Mouse (Mus musculus): Measurements from ENCODE around the gene Zdhhc14. TPM values are rescaled to one million over a fixed set of nuclear protein-coding genes. Genes with fewer than 3 reads are reported as not detected.

Gene Zdhhc14
- polyA plus RNA-seq, 1 experiment = 0.01 TPM

DNA sequence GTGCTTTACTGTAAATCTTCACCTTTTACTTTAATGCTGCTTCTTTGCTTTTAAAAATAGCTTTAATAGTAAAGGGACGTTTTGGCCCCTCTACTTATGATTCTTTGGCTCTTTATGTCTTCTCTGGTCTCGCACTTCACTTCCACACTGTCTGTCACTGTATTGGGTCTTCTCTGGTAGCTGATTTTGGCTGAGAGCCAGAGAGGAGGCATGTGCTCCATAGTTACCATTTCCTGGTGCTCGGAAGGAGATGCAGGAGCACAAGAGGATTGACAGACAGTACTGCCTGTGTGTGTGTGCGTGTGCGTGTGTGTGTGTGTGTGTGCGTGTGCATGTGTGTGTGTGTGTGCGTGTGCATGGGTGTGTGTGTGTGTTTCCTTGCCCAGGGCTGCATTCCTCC is 14.2 kb downstream of the Zdhhc14 start:
- TF ChIP-seq CEBPB (IDR thresholded peaks at IDR 0.05; ENCODE audit: low read depth) = no peak
- TF ChIP-seq MYOG (IDR thresholded peaks at IDR 0.05; ENCODE audit: control insufficient read depth, extremely low read depth, insufficient read length) = no peak
- TF ChIP-seq CTCF (IDR thresholded peaks at IDR 0.05; ENCODE audit: control insufficient read depth, insufficient read depth, insufficient read length) = no peak
- TF ChIP-seq MAX (IDR thresholded peaks at IDR 0.05) = no peak
- TF ChIP-seq MYOD1 (IDR thresholded peaks at IDR 0.05; ENCODE audit: control insufficient read depth, insufficient read length, low read depth) = no peak
- no peak for TF ChIP-seq FOSL1 (IDR thresholded peaks at IDR 0.05; ENCODE audit: insufficient read depth, low read length, poor library complexity, severe bottlenecking)
- TF ChIP-seq USF1 (IDR thresholded peaks at IDR 0.05; ENCODE audit: low read depth) = no peak
- H3K79me3 ChIP-seq (ENCODE audit: low read depth) = no peaks in the 10 kb centered on the region
- H3K4me3 ChIP-seq (ENCODE audit: insufficient read depth, poor library complexity, severe bottlenecking) = no peak overlapping the region
- peaks cover 43% of the 10 kb centered on the region for H3K27me3 ChIP-seq (ENCODE audit: control insufficient read depth, insufficient read depth, insufficient read length)
- no peaks in the 10 kb centered on the region for H3K36me3 ChIP-seq (ENCODE audit: control insufficient read depth, insufficient read depth)
- H3ac ChIP-seq (ENCODE audit: control insufficient read depth, insufficient read length, low read depth) = no peak overlapping the region
- H3K79me2 ChIP-seq (ENCODE audit: control insufficient read depth, insufficient read depth) = no peaks in the 10 kb centered on the region

- Histone ChIP-seq H3ac (ENCODE audit: control insufficient read depth, insufficient read length, low read depth) (no peak overlapping the region), H3K4me3 (ENCODE audit: insufficient read depth, poor library complexity, severe bottlenecking) (no peak overlapping the region), H3K79me3 (ENCODE audit: low read depth) (no peaks in the 10 kb centered on the region), H3K27me3 (ENCODE audit: control insufficient read depth, insufficient read depth, insufficient read length) (peaks cover 48% of the 10 kb centered on the region), H3K36me3 (ENCODE audit: control insufficient read depth, insufficient read depth) (no peaks in the 10 kb centered on the region), H3K79me2 (ENCODE audit: control insufficient read depth, insufficient read depth) (no peaks in the 10 kb centered on the region)
- no peak for TF ChIP-seq MYOG (IDR thresholded peaks at IDR 0.05; ENCODE audit: control insufficient read depth, extremely low read depth, insufficient read length)
- TF ChIP-seq MYOD1 (IDR thresholded peaks at IDR 0.05; ENCODE audit: control insufficient read depth, insufficient read length, low read depth) = no peak
- no peak for TF ChIP-seq CTCF (IDR thresholded peaks at IDR 0.05; ENCODE audit: control insufficient read depth, insufficient read depth, insufficient read length)
- TF ChIP-seq CEBPB (IDR thresholded peaks at IDR 0.05; ENCODE audit: low read depth) = no peak
- TF ChIP-seq FOSL1 (IDR thresholded peaks at IDR 0.05; ENCODE audit: insufficient read depth, low read length, poor library complexity, severe bottlenecking) = no peak
- TF ChIP-seq USF1 (IDR thresholded peaks at IDR 0.05; ENCODE audit: low read depth) = no peak
- no peak for TF ChIP-seq MAX (IDR thresholded peaks at IDR 0.05)
Measured at GRCm38 (mm10) chr17:5506988-5507387, 14.6 kb downstream of the Zdhhc14 start.

DNA sequence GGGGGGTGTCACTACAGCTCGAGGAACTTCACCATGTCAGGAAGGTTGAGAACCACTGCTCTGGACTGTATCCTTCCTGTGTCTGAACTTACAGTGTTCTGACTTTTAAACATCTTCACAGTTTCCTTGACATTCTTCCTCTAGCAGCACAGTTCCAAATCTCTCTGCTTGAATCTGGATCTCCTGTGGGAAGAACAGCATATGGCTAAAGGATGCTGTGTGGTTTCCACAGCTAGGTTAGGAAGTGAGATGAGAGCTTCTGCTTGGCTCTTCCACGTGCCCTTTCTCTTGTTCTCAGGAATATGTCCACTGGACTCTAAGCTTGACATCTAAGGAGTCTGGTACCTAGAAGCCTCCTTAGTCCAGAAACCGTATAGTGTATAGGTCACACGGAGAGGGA is 15.7 kb downstream of the Zdhhc14 start:
- TF ChIP-seq FOSL1 (IDR thresholded peaks at IDR 0.05; ENCODE audit: insufficient read depth, low read length, poor library complexity, severe bottlenecking) (no peak), MYOD1 (IDR thresholded peaks at IDR 0.05; ENCODE audit: control insufficient read depth, insufficient read length, low read depth) (no peak), CEBPB (IDR thresholded peaks at IDR 0.05; ENCODE audit: low read depth) (no peak), MYOG (IDR thresholded peaks at IDR 0.05; ENCODE audit: control insufficient read depth, extremely low read depth, insufficient read length) (no peak), CTCF (IDR thresholded peaks at IDR 0.05; ENCODE audit: control insufficient read depth, insufficient read depth, insufficient read length) (no peak), USF1 (IDR thresholded peaks at IDR 0.05; ENCODE audit: low read depth) (no peak), MAX (IDR thresholded peaks at IDR 0.05) (no peak)
- Histone ChIP-seq H3K79me2 (ENCODE audit: control insufficient read depth, insufficient read depth) (no peaks in the 10 kb centered on the region), H3K36me3 (ENCODE audit: control insufficient read depth, insufficient read depth) (no peaks in the 10 kb centered on the region), H3K27me3 (ENCODE audit: control insufficient read depth, insufficient read depth, insufficient read length) (peaks cover 55% of the 10 kb centered on the region), H3K79me3 (ENCODE audit: low read depth) (no peaks in the 10 kb centered on the region), H3ac (ENCODE audit: control insufficient read depth, insufficient read length, low read depth) (no peak overlapping the region), H3K4me3 (ENCODE audit: insufficient read depth, poor library complexity, severe bottlenecking) (no peak overlapping the region)

DNA sequence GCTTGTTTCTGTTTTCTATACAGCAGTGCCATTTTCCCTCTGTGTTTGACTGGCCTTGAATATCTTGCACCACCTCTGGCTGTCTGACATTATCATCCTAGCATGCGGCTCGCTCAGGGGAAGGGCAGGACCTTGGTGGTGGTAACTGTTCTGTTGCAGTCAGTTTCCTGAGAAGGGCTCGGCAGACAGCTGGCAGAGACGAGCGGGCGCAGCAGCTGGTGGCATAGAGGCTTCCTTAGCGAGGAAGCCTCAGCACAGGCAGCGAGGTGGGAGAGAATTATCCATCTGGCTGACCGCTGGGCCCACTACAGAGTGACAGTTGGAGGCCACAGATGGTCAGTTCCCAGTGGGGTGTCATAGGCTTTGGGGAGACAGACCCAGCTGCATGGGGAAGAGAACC is 18.2 kb downstream of the Zdhhc14 start:
- H3K79me2 ChIP-seq (ENCODE audit: control insufficient read depth, insufficient read depth) = no peaks in the 10 kb centered on the region
- no peaks in the 10 kb centered on the region for H3K79me3 ChIP-seq (ENCODE audit: low read depth)
- no peak overlapping the region for H3K4me3 ChIP-seq (ENCODE audit: insufficient read depth, poor library complexity, severe bottlenecking)
- H3K36me3 ChIP-seq (ENCODE audit: control insufficient read depth, insufficient read depth) = no peaks in the 10 kb centered on the region
- peaks cover 69% of the 10 kb centered on the region for H3K27me3 ChIP-seq (ENCODE audit: control insufficient read depth, insufficient read depth, insufficient read length)
- no peak overlapping the region for H3ac ChIP-seq (ENCODE audit: control insufficient read depth, insufficient read length, low read depth)
- TF ChIP-seq MAX (IDR thresholded peaks at IDR 0.05) (no peak), MYOG (IDR thresholded peaks at IDR 0.05; ENCODE audit: control insufficient read depth, extremely low read depth, insufficient read length) (no peak), MYOD1 (IDR thresholded peaks at IDR 0.05; ENCODE audit: control insufficient read depth, insufficient read length, low read depth) (no peak), CEBPB (IDR thresholded peaks at IDR 0.05; ENCODE audit: low read depth) (no peak)

DNA sequence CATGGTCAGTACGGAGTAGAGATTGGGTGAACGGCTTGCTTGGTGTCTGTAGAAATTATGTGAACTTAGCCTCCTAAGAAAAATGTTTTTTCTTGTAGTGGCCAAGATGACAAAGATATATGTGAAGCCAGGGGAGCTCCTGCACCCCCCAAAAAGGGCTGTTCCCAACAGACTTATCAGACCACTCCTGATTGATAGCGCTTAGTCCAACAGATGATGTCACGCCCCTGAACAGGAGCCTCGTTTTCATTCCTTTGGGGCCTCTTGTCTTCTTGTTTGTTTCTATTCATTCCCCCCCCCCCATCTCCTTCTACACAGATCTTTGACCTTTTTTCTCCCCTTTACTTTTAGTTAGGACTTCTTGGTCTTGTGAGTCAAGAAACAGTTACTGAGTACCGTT is 19.4 kb downstream of the Zdhhc14 start:
- Histone ChIP-seq H3K36me3 (ENCODE audit: control insufficient read depth, insufficient read depth) (no peaks in the 10 kb centered on the region), H3K79me3 (ENCODE audit: low read depth) (no peaks in the 10 kb centered on the region), H3K79me2 (ENCODE audit: control insufficient read depth, insufficient read depth) (no peaks in the 10 kb centered on the region), H3K27me3 (ENCODE audit: control insufficient read depth, insufficient read depth, insufficient read length) (peaks cover 76% of the 10 kb centered on the region), H3K4me3 (ENCODE audit: insufficient read depth, poor library complexity, severe bottlenecking) (no peak overlapping the region), H3ac (ENCODE audit: control insufficient read depth, insufficient read length, low read depth) (no peak overlapping the region)
- TF ChIP-seq CTCF (IDR thresholded peaks at IDR 0.05; ENCODE audit: control insufficient read depth, insufficient read depth, insufficient read length) = no peak
- TF ChIP-seq MYOD1 (IDR thresholded peaks at IDR 0.05; ENCODE audit: control insufficient read depth, insufficient read length, low read depth) = no peak
- no peak for TF ChIP-seq USF1 (IDR thresholded peaks at IDR 0.05; ENCODE audit: low read depth)
- no peak for TF ChIP-seq MYOG (IDR thresholded peaks at IDR 0.05; ENCODE audit: control insufficient read depth, extremely low read depth, insufficient read length)
- no peak for TF ChIP-seq FOSL1 (IDR thresholded peaks at IDR 0.05; ENCODE audit: insufficient read depth, low read length, poor library complexity, severe bottlenecking)
- TF ChIP-seq MAX (IDR thresholded peaks at IDR 0.05) = no peak
- no peak for TF ChIP-seq CEBPB (IDR thresholded peaks at IDR 0.05; ENCODE audit: low read depth)

- H3K79me2 ChIP-seq (ENCODE audit: control insufficient read depth, insufficient read depth) = no peaks in the 10 kb centered on the region
Measured at GRCm38 (mm10) chr17:5519466-5519865, 27.1 kb downstream of the Zdhhc14 start.

More at GRCm38 (mm10) chr17:5519466-5519865, 27.1 kb downstream of the Zdhhc14 start:
- no peaks in the 10 kb centered on the region for H3K36me3 ChIP-seq (ENCODE audit: control insufficient read depth, insufficient read depth)
- TF ChIP-seq FOSL1 (IDR thresholded peaks at IDR 0.05; ENCODE audit: insufficient read depth, low read length, poor library complexity, severe bottlenecking) = no peak
- no peak for TF ChIP-seq CTCF (IDR thresholded peaks at IDR 0.05; ENCODE audit: control insufficient read depth, insufficient read depth, insufficient read length)
- no peak for TF ChIP-seq MYOG (IDR thresholded peaks at IDR 0.05; ENCODE audit: control insufficient read depth, extremely low read depth, insufficient read length)
- no peak for TF ChIP-seq MAX (IDR thresholded peaks at IDR 0.05)
- no peak for TF ChIP-seq MYOD1 (IDR thresholded peaks at IDR 0.05; ENCODE audit: control insufficient read depth, insufficient read length, low read depth)
- no peak for TF ChIP-seq USF1 (IDR thresholded peaks at IDR 0.05; ENCODE audit: low read depth)
- TF ChIP-seq CEBPB (IDR thresholded peaks at IDR 0.05; ENCODE audit: low read depth) = no peak
- peaks cover 34% of the 10 kb centered on the region for H3K27me3 ChIP-seq (ENCODE audit: control insufficient read depth, insufficient read depth, insufficient read length)
- H3ac ChIP-seq (ENCODE audit: control insufficient read depth, insufficient read length, low read depth) = no peak overlapping the region
- H3K4me3 ChIP-seq (ENCODE audit: insufficient read depth, poor library complexity, severe bottlenecking) = no peak overlapping the region
- H3K79me3 ChIP-seq (ENCODE audit: low read depth) = no peaks in the 10 kb centered on the region

All from C2C12 (cell line).